Mouse (Mus musculus) lung, adult 10 weeks (tissue): ENCODE measurements around the gene C1ql1. TPM values are rescaled to one million over a fixed set of nuclear protein-coding genes. Genes with fewer than 3 reads are reported as not detected.

ENCODE experiments used
- polyA plus RNA-seq: library from polyadenylated mRNA; stranded (reverse); fragments of 350-450 nt; fragmentation: Illumina TruSeq; extraction: RNeasy Lipid Tissue Mini Kit (QIAGEN cat#74804); gene quantifications from one replicate; pipeline ENCODE4 v1.2.3, GENCODE M21; 2014; ENCODE audit warnings: low read depth, low replicate concordance; ENCODE audit not compliant: insufficient read depth

The C1ql1 gene
- 0.15 TPM for polyA plus RNA-seq

DNA sequence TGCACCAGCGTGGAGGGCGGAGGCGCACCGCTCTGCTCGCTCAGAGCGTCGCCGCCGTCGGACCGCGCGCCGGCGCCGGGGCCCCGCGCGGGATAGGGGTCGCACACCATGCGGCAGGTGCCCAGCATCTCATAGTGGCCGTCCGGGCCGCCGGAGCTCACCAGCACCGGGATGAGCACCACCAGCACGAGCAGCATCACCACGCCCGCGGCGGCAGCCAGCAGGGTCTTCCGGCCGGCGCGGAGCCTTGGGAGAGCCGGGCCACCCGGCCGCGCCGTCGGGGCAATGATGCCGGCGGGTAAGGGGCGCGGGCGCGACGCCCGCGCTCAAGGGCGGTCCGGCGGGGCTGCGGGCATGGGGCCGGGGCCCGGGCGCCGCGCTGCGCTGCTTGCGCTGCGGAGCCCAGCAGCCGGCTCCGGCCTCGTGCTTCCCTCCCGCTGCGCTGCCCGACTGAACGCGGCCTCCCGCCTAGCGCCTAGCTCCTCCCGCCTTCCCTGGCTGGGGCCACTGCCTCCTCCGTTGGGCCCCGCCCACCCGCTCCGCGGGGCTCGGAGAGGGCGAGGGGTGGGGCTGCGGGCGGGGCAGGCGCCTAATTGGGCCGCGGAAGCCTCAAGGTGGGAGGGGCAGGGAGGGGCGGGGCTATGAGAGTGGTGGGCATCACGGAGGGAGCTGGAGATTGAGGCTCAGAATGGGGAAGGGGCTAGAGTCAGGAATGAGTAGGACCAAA, at the start of gene C1ql1:
Gene C1ql1 (minus strand): TSS at position 424 of the 727 bp plus-strand sequence.

DNA sequence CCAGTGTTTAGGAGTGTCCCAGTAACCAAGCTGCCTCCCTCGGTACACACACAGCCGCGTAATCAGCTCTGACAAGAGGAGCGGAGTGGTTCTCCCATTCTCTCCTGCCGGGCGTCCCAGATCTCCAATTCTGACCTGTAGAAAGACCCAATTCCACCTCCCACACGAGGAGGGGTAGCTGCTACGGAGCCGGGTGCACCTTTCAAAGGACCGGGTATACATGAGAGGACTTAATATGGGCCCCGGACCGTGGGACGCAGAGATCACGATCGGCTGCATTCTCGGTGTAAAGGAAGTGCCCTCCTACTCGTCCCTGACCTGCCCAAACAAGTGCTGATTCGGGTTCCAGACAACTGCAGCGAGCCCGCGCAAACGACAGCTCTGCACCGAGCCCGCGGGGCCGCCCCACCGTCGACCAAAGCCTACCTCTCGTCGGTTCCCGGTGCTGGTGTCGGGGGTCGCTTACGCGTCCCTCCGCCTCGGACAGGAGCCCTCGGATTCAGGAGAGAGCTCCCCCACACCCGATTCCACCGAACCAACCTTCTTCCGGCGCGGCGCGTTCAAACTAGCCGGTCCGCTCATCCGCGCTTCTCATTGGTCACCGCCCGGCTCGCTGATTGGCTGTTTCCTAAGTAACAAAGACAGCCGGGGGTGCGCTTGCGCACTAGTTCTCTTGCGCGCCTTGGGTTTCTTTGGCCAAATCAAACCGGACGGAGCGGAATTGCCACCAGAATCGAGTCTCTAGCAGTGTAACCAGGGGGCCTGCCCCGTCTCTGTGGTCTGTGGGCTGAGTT, 21.7 kb downstream of the C1ql1 start, which contains the start of gene Kif18b:
Gene Kif18b (minus strand): TSS at position 568 of the 794 bp plus-strand sequence.

DNA sequence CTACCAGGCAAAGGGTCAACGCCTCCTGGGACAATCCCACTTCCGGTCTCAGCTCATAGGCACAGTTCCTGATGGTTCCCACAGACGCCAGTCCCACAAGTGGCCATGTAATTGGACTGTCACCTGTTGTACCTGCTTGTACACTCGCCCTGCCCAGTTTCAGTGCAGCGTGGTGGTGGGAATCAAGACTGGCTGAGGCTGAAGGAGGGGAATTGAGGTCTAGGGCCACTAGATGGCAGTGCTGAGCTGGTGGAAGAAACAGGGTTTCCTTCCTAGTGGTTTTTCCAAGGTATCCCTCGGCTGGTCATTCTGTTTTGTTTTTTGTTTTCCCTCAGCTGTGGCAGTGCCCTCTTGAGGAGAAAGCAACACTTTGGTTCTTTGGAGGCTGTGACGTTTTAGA, 45.7 kb downstream of the C1ql1 start, which contains the start of gene Gfap:
Gene Gfap (minus strand): TSS at position 150 of the 400 bp plus-strand sequence.

Other genes with a start within 250 kb of the C1ql1 start
- 14.4 TPM for gene Ccdc43, start 248.9 kb downstream of the C1ql1 start, polyA plus RNA-seq
- 0.74 TPM for gene Adam11, start 185.2 kb downstream of the C1ql1 start, polyA plus RNA-seq
- gene Gjc1, start 127.0 kb downstream of the C1ql1 start, polyA plus RNA-seq, result 14.6 TPM
- gene Higd1b, start 110.8 kb downstream of the C1ql1 start, polyA plus RNA-seq, result 81.5 TPM
- 33.4 TPM for gene Eftud2, start 65.7 kb downstream of the C1ql1 start, polyA plus RNA-seq
- gene Ccdc103, start 65.5 kb downstream of the C1ql1 start, polyA plus RNA-seq, result 2.9 TPM
- gene Fam187a, start 61.5 kb downstream of the C1ql1 start, polyA plus RNA-seq, result not detected
- 0.09 TPM for gene Gfap, start 45.8 kb downstream of the C1ql1 start, polyA plus RNA-seq
- gene Kif18b, start 21.6 kb downstream of the C1ql1 start, polyA plus RNA-seq, result not detected
- gene Nmt1, start 81.5 kb upstream of the C1ql1 start, polyA plus RNA-seq, result 28.8 TPM
- gene Dcakd, start 81.6 kb upstream of the C1ql1 start, polyA plus RNA-seq, result 19.7 TPM
- 4.0 TPM for gene Plcd3, start 155.0 kb upstream of the C1ql1 start, polyA plus RNA-seq
- 35.5 TPM for gene Acbd4, start 155.0 kb upstream of the C1ql1 start, polyA plus RNA-seq
- gene Hexim1, start 169.5 kb upstream of the C1ql1 start, polyA plus RNA-seq, result 25.9 TPM
- gene Hexim2, start 185.7 kb upstream of the C1ql1 start, polyA plus RNA-seq, result 1.9 TPM
- 16.7 TPM for gene Fmnl1, start 224.4 kb upstream of the C1ql1 start, polyA plus RNA-seq